Mouse (Mus musculus) C2C12 (cell line): ENCODE results near the gene Olfr1416. TPM values are rescaled to one million over a fixed set of nuclear protein-coding genes. Genes with fewer than 3 reads are reported as not detected.
"Not testable (repeated sequence)": the region's sequence is repeated elsewhere in the genome, so short reads cannot be mapped to it uniquely, and the experiment has no call there.

ENCODE experiments used
- H3K27me3 ChIP-seq: one replicate; pipeline ENCODE4 v1.6.1; 2011; ENCODE audit not compliant: control insufficient read depth, insufficient read depth, insufficient read length
- H3K36me3 ChIP-seq: one replicate; pipeline ENCODE4 v1.6.1; 2011; ENCODE audit not compliant: control insufficient read depth, insufficient read depth
- H3K4me3 ChIP-seq: one replicate; pipeline ENCODE4 v1.5.1; 2011; ENCODE audit warnings: mild to moderate bottlenecking, control low read depth; ENCODE audit not compliant: poor library complexity, insufficient read depth, severe bottlenecking
- H3K79me2 ChIP-seq: one replicate; pipeline ENCODE4 v1.6.1; 2011; ENCODE audit not compliant: control insufficient read depth, insufficient read depth
- H3K79me3 ChIP-seq: one replicate; pipeline ENCODE4 v1.6.1; 2011; ENCODE audit warnings: low read depth, control low read depth
- H3ac ChIP-seq: one replicate; pipeline ENCODE3; 2011; ENCODE audit warnings: low read depth; ENCODE audit not compliant: control insufficient read depth, insufficient read length
- CEBPB ChIP-seq: IDR thresholded peaks from one replicate; pipeline ENCODE4 v1.6.1; 2011; ENCODE audit warnings: low read depth, mild to moderate bottlenecking, control low read depth, moderate library complexity
- CTCF ChIP-seq: IDR thresholded peaks from one replicate; pipeline ENCODE4 v1.5.1; 2011; ENCODE audit not compliant: control insufficient read depth, insufficient read depth, insufficient read length
- FOSL1 ChIP-seq: IDR thresholded peaks from one replicate; pipeline ENCODE4 v1.8.0; 2011; ENCODE audit warnings: mild to moderate bottlenecking, low read length; ENCODE audit not compliant: poor library complexity, insufficient read depth, severe bottlenecking
- MAX ChIP-seq: IDR thresholded peaks from one replicate; pipeline ENCODE4 v1.6.1; 2011; ENCODE audit warnings: mild to moderate bottlenecking, control low read depth
- MYOD1 ChIP-seq: IDR thresholded peaks from one replicate; pipeline ENCODE4 v1.6.1; 2011; ENCODE audit warnings: low read depth; ENCODE audit not compliant: control insufficient read depth, insufficient read length
- MYOG ChIP-seq: IDR thresholded peaks from one replicate; pipeline ENCODE4 v1.6.1; 2011; ENCODE audit not compliant: control insufficient read depth, insufficient read length; ENCODE audit errors: extremely low read depth
- USF1 ChIP-seq: IDR thresholded peaks from one replicate; pipeline ENCODE4 v1.6.1; 2011; ENCODE audit warnings: low read depth, mild to moderate bottlenecking, control low read depth, moderate library complexity
- long read RNA-seq, 2 experiments: library from polyadenylated mRNA; unstranded; transcript quantifications; one replicate each; pipeline ENCODE4 v2.0.0; 2019 to 2020
- polyA plus RNA-seq: library from polyadenylated mRNA; unstranded; fragments of >200 nt; fragmentation: generic; extraction: Trizol; gene quantifications from one replicate; pipeline ENCODE4 v1.2.1, GENCODE M21; 2012; ENCODE audit warnings: missing spikeins

The Olfr1416 gene
- polyA plus RNA-seq = not detected
- long read RNA-seq, experiment 1 = 0 reads
- long read RNA-seq, experiment 2 = 0 reads

GRCm38 (mm10) chr1:92485013-92485412 lies at the start of gene Olfr1416:
Olfr1416 (minus strand) TSS chr1:92485113.
- TF ChIP-seq CEBPB (no peak), FOSL1 (no peak), USF1 (no peak), MYOG (no peak), MYOD1 (no peak), MAX (no peak)
- Histone ChIP-seq H3K79me2 (no peaks in the 10 kb centered on the region), H3K4me3 (no peak within 1 kb of the TSS), H3K79me3 (no peaks in the 10 kb centered on the region), H3ac (no peak within 1 kb of the TSS), H3K27me3 (peaks cover 10% of the 10 kb centered on the region), H3K36me3 (no peaks in the 10 kb centered on the region)

- TF ChIP-seq CEBPB (no peak), FOSL1 (no peak), CTCF (no peak), MYOD1 (no peak), USF1 (no peak), MYOG (no peak), MAX (no peak)
- peaks cover 17% of the 10 kb centered on the region for H3K27me3 ChIP-seq
- H3ac ChIP-seq = no peak overlapping the region
- H3K79me3 ChIP-seq = no peaks in the 10 kb centered on the region
- H3K36me3 ChIP-seq = no peaks in the 10 kb centered on the region
- no peaks in the 10 kb centered on the region for H3K79me2 ChIP-seq
- no peak overlapping the region for H3K4me3 ChIP-seq
Observed at GRCm38 (mm10) chr1:92523764-92524163, 38.9 kb upstream of the Olfr1416 start.

- Histone ChIP-seq H3K79me3 (no peaks in the 10 kb centered on the region), H3ac (no peak overlapping the region), H3K27me3 (peaks cover 29% of the 10 kb centered on the region), H3K36me3 (no peaks in the 10 kb centered on the region), H3K4me3 (no peak overlapping the region), H3K79me2 (no peaks in the 10 kb centered on the region)
- TF ChIP-seq MYOG = no peak
- no peak for TF ChIP-seq FOSL1
- no peak for TF ChIP-seq CEBPB
- TF ChIP-seq CTCF = no peak
- no peak for TF ChIP-seq MAX
- TF ChIP-seq USF1 = no peak
- TF ChIP-seq MYOD1 = no peak
Observed at GRCm38 (mm10) chr1:92521376-92521775, 36.5 kb upstream of the Olfr1416 start.

- Histone ChIP-seq H3K79me3 (no peaks in the 10 kb centered on the region), H3K36me3 (no peaks in the 10 kb centered on the region), H3ac (no peak overlapping the region), H3K4me3 (no peak overlapping the region), H3K79me2 (no peaks in the 10 kb centered on the region), H3K27me3 (peaks cover 33% of the 10 kb centered on the region)
- TF ChIP-seq MYOD1 = no peak
- TF ChIP-seq FOSL1 = no peak
- TF ChIP-seq CTCF = no peak
- TF ChIP-seq MAX = no peak
- no peak for TF ChIP-seq USF1
- no peak for TF ChIP-seq MYOG
- no peak for TF ChIP-seq CEBPB
Observed at GRCm38 (mm10) chr1:92519046-92519445, 34.1 kb upstream of the Olfr1416 start.

- Histone ChIP-seq H3K36me3 (no peaks in the 10 kb centered on the region), H3K27me3 (peaks cover 34% of the 10 kb centered on the region), H3K4me3 (no peak within 1 kb of the TSS), H3K79me3 (no peaks in the 10 kb centered on the region), H3ac (no peak within 1 kb of the TSS), H3K79me2 (no peaks in the 10 kb centered on the region)
- TF ChIP-seq USF1 (no peak), MAX (no peak), MYOD1 (no peak)
Observed at GRCm38 (mm10) chr1:92518561-92518960, 33.6 kb upstream of the Olfr1416 start, which contains the start of gene Olfr1414. Olfr1414 (minus strand) TSS chr1:92518661.

GRCm38 (mm10) chr1:92515390-92515789 lies 30.5 kb upstream of the Olfr1416 start:
- TF ChIP-seq MYOD1 (no peak), FOSL1 (no peak), CTCF (no peak), MYOG (no peak), USF1 (no peak), MAX (no peak), CEBPB (no peak)
- Histone ChIP-seq H3K36me3 (no peaks in the 10 kb centered on the region), H3K79me3 (no peaks in the 10 kb centered on the region)

GRCm38 (mm10) chr1:92511646-92512045 lies 26.7 kb upstream of the Olfr1416 start:
- not testable (repeated sequence) for H3K79me2 ChIP-seq, H3K4me3 ChIP-seq, H3K79me3 ChIP-seq, H3ac ChIP-seq, H3K36me3 ChIP-seq
- peaks cover 26% of the 10 kb centered on the region for H3K27me3 ChIP-seq

More at GRCm38 (mm10) chr1:92515390-92515789, 30.5 kb upstream of the Olfr1416 start:
- no peak overlapping the region for H3K4me3 ChIP-seq
- no peak overlapping the region for H3ac ChIP-seq
- peaks cover 35% of the 10 kb centered on the region for H3K27me3 ChIP-seq
- no peaks in the 10 kb centered on the region for H3K79me2 ChIP-seq
